Mouse (Mus musculus): ENCODE data around the gene Tlk2.

Gene Tlk2

DNA sequence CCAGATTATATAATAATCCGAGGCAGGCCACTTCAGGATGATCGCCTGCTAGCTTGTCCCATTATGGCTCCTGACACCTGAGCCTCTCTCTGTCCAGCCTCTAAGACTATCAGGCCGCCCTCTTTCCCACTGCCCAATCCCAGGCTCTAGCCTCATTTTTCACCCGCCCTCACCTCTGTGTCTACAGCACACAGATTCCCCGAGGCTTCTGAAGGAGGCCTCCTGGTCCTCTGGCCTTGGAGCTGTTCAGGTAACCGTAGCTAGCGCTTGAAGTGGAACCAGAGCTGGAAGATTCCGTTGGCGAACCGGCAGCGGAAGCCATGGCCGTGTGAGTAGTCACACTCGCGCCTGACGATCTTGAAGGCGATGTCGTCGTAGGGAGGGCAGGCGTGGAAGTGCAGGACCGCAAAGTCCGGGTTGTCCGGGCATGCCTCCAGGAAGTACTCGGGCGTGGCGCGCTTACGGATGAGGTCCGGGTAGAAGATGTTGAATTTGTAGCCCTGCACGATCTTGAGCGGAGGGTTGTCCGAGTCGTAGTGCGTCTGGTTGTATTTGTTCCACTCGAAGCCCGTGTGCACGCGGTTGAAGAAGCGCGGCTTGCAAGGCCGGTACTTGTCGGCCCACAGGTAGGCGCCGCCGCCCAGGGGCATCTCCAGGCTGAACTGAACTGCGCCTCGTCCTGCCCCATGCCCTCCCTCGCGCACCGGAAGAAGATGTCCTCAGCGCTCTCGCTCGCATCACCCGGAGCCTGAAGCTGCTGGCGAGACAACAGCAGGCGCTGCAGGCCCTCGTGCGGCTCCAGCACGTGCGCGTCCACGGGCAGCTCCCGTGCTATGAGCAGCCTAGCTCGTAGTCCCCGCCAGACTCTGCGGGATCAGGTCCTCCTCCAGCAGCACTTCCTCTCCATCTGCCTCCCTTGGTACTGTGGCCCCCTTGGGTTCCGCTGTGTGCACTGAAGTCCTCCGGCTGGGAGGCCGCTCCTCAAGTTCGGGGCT is 13.8 kb upstream of the Tlk2 start:
- DNase-seq (ENCODE audit: low spot score), result no peak

DNA sequence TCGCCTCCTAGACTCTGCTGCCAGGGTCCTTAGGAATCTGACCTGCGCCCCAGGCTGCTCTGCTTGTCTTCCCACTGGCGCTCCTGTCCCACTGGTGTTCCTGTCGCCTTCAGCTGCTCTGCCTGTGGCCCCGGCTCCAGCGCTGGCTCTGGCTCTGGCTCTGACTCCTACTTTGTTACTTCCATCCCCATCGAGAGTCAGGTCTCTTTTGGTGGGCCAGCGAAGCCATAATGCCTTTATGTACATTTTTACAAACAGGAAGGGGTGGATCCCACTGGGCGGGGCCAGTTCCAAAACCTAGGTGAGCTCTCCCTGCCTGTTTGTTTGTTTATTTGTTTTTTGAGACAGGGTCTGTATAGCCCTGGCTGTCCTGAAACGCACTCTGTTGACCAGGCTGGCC is 11.8 kb upstream of the Tlk2 start:
- no peak for DNase-seq (ENCODE audit: low spot score)

GRCm38 (mm10) chr11:105179523-105179922 is 916 bp downstream of the Tlk2 start:
- DNase-seq (ENCODE audit: low spot score), result no peak

GRCm38 (mm10) chr11:105180471-105181091 is 2.0 kb downstream of the Tlk2 start:
- peak; percentile 45 for DNase-seq (ENCODE audit: low spot score)

DNA sequence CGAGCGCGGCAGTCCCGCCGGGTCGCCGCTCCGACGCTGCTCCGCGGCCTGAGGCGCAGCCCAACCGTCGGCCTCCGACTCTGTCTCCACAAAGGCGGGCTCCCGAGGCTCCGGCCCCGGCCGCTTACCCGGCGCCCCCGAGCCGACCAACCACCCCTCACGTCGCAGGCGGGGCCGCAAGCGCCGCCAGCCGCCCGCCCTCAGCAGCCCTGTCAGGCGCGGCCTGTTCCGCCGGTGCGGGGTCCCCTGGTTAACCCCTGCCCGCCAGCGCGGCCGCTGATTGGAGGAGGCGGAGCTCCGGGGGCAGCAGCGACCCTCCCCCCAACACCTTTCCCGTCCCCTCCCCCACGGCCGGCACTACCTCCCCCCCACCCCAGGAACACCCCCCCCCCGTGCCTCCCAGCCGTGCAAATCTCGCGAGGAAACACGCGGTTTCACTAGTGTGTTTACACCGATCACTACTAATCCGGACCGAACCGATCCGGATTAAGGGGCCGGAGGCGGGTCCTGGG is 2.6 kb downstream of the Tlk2 start:
- peak; percentile 86 for DNase-seq (ENCODE audit: low spot score)

DNA sequence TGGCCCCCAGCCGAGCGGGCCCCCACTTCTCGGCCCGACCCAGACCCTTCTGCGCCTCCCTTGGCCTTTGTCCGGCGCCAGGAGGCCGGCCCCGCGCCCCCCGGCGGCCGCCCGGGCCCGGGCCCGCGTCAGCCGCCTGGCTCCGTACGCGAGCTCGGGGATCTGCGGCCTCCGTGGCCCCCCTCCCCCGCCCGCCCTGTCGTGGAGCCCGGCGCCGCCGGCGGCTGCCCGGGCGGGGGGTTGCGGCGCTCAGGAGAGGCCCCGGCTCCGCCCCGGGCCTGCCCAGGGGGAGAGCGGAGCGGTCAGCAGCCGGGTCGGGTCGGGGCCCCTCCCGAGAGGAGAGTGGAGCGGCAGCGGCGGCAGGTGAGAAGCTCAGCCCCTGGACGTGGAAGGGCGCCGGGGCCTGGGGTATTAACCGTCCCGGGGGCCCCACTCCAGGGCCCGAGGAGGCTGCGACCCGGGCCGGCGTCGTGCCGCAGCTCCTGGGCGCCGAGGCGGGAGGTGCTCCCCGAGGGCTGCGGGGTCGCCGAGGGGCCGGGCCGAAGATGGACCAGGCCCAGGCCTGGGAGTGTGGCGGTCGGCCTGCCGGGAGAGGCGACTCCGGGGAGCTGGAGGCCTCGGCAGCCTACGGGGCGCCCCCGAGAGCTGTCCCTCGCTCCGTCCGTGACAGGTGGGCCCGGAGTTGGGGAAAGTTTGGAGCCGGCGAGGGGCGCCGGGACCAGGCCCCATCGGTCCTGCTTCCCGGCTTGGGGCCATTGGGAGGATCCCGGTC is 3.3 kb downstream of the Tlk2 start:
- DNase-seq (ENCODE audit: low spot score), result no peak

- DNase-seq (ENCODE audit: low spot score), result peak; percentile 37
These were observed 3.9 kb downstream of the Tlk2 start for GRCm38 (mm10) chr11:105182461-105182855.

DNA sequence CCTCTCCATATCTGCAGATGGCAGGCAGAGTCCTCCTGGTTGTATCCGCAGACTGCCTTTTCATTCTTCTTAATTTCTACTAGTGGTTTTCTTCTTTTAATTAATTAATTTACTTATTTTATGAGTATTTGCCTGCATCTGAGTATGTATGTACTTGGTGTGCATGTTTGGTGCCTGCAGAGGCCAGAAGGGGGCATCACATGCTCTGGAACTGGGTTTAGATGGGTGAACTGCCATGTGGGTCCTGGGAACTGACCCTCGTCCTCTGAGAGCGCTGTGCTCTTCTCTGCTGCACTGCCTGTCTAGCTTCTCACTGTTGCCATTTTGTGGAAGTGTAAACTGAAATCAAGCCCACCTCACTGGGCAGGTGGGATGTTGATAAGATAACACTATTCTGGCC is 6.1 kb downstream of the Tlk2 start:
- no peak for DNase-seq (ENCODE audit: low spot score)

- DNase-seq (ENCODE audit: low spot score), result no peak
These were observed 13.6 kb downstream of the Tlk2 start for GRCm38 (mm10) chr11:105192186-105192585.

DNA sequence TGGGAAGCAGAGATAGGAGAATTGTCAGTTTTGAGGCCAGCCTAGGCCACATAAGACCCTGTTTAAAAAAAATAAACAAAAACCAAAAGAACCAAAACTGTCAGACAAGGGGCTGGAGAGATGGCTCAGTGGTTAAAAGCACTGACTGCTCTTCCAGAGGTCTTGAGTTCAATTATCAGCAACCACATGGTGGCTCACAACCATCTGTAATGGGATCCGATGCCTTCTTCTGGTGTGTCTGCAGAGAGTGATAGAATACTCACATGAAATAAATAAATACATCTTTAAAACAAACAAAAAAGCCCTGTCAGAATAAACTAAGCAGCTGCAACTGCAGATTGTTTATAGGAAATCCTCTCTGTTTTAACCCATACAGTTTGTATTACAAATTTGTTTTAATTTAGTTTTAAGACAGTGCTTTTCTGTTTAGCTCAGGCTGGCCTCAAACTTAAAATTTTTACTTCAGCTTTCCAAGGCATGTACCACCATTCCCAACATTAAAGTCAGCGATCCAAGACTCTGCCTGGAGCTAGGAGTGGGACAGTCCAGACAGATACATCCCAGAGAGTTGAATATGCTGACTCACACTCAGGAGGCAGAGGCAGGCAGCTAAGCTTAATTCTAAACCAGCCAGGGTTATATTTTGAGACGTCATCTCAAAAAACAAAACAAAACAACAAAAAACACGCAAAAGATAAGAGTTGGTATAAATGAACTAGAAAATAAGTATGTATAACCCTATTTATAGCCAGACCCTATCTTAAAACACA is 18.5 kb downstream of the Tlk2 start:
- no peak for DNase-seq (ENCODE audit: low spot score)

DNA sequence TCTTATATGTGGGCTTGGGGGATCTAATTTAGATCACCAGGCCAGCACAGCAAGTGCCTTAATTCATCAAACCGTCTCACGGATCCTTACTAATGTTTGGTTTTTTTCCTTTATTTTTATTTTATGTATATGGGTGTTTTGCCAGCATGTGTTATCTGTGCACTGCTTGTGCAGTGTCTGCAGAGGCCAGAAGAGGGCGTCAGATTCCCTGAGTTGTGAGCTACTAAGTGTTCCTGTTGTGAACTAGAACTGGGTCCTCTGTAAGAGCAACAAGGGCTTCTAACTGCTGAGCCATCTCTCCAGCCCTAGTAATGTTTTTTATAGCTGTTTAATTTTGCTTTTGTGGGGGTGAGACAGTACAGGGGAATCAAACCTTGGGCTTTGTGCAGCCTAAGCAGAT is 23.8 kb downstream of the Tlk2 start:
- peak; percentile 37 for DNase-seq (ENCODE audit: low spot score)

DNA sequence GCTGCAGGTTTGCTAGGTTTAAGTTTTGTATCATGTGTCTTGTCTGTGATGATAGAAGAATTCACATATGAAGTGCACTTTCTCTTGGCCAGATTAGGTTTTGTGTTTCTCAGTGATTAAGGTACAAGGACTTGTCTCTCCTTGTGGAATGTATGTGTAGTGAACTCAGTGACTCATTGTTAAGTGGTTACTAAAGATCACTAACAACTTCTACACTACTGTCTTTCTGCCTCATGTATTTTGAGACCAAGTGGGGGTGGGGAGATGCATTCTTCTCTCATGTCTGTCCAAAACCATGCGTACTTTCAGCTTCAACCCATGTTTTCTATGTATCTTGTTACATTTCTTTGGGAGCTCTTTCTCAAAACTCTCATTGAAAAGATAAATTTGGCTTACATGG is 31.4 kb downstream of the Tlk2 start:
- DNase-seq (ENCODE audit: low spot score), result no peak

DNA sequence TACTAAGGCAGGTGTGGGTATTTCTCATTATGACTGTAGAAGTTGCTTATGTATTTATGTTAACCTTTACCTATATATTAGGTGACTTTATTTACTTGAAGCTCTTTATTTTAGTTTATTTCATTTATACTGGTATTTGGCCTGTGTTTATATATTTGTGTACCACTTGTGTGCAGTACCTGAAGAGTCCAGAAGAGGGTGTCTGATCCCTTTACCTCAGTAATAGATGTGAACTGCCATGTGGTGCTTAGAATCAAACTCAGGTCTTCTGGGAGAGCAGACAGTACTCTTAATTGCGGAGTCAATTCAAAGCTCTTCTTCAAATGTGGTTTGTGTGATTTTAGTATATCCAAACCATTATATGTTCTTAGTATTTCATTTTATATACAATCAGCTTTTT is 35.6 kb downstream of the Tlk2 start:
- DNase-seq (ENCODE audit: low spot score), result no peak

DNA sequence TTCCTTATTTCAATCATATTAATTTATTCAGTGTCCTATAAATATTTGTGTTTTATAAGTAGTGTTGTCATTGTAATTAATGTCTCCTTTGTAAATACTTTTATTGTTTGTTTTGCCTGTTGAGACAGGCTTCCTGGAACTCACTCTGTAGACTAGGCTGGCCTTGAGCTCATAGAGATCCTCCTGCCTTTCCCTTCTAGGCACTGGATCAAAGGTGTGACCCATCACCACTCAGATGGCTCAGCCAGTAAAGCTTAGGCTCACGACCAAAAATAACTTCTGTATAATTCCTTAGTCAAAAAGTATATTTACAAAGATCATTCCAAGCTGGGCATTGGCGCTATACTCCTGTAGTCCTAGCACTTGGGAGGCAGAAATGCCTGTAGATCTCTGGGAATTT is 39.2 kb downstream of the Tlk2 start:
- DNase-seq (ENCODE audit: low spot score), result no peak

GRCm38 (mm10) chr11:105234501-105234900 is 55.9 kb downstream of the Tlk2 start:
- DNase-seq (ENCODE audit: low spot score), result no peak

DNA sequence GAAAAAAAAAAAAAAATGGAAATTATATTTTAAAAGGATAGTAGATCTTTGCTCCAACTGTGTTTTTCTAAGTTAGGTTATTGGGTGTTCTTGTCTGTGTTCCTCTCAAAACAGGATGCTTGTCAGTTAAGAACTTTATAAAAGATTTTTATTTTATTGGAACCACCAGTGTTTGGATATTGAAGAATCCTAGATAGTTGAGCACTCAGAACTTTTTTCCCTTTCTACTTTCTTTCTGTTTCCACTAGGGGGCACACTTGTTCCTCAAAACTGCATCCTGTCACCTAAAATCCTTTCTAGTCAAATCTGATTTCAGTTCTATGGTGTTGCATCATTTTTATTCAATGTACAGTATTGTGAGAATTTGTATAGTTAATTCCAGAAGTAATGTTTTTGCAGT is 62.4 kb downstream of the Tlk2 start:
- DNase-seq (ENCODE audit: low spot score), result peak; percentile 24

DNA sequence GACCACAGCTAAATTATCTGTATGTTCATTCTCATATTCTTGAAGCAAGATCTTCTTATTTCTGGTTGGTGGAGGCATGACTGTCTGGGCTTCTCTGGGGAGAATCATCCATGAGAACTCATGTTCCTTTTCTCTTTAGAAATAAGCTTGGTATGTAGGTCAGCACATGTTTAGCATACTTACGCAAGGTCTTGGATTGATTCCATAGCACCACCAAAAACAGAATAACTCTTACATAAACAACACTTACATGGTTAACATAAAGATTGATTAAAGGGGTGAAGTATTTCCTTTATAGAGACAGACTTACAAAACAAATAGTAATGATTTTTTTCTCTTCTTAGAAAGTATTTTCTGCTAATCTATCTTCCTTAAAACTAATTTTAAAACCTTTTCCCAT is 67.8 kb downstream of the Tlk2 start:
- no peak for DNase-seq (ENCODE audit: low spot score)

DNA sequence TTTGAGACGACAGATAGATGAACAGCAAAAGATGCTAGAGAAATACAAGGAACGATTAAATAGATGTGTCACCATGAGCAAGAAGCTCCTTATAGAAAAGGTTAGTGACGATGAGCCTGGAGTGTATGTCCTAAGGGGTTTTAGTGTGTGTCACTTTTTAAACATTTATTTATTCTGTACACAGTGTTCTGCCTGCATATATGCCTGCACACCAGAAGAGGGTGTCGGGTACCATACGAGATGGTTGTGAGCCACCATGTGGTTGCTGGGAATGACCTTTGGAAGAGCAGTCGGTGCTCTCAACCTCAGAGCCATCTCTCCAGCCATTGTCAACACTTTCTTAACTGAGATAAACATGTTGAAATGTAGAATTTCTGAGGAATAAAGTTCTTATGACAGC is 68.2 kb downstream of the Tlk2 start:
- DNase-seq (ENCODE audit: low spot score), result no peak

GRCm38 (mm10) chr11:105247321-105247720 is 68.7 kb downstream of the Tlk2 start:
- no peak for DNase-seq (ENCODE audit: low spot score)

- no peak for DNase-seq (ENCODE audit: low spot score)
These were observed 81.1 kb downstream of the Tlk2 start for GRCm38 (mm10) chr11:105259733-105260132.

DNA sequence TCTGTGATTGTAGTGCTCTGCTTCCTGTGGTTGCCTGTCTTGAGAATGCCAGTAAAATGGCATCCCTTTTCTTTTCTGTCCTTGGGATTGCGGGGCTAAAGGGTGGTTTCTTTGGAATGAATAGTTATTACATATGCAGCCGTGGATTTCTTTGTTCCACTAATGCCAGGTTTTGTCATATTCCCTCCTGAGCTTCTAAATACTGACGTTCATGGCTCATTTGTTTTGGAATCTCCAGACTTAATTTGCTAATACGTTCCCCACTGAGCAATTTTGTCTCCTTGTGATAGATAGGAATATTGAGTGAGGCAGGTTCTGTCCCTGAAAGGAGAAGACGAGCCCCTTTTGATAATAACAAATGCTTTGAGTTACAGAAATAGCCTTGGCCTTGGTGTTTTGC is 82.5 kb downstream of the Tlk2 start:
- no peak for DNase-seq (ENCODE audit: low spot score)

Measured in c-Kit-positive CD71-positive TER-119-positive erythroid progenitor cells, embryonic 14.5 days (primary cell).